Mouse (Mus musculus) liver, adult 2 months (tissue): ENCODE measurements around the gene Tmem25.

Experiments
- CTCF ChIP-seq: fragments of 200-500 bp; IDR thresholded peaks from 2 replicates; pipeline ENCODE4 v1.5.1; 2011; ENCODE audit warnings: low read depth, low read length, control low read depth
- POLR2A ChIP-seq: fragments of 200-500 bp; IDR thresholded peaks from 2 replicates; pipeline ENCODE4 v1.6.1; 2011; ENCODE audit warnings: low read length, control low read depth; ENCODE audit not compliant: insufficient read depth; ENCODE audit errors: extremely low read depth

DNA sequence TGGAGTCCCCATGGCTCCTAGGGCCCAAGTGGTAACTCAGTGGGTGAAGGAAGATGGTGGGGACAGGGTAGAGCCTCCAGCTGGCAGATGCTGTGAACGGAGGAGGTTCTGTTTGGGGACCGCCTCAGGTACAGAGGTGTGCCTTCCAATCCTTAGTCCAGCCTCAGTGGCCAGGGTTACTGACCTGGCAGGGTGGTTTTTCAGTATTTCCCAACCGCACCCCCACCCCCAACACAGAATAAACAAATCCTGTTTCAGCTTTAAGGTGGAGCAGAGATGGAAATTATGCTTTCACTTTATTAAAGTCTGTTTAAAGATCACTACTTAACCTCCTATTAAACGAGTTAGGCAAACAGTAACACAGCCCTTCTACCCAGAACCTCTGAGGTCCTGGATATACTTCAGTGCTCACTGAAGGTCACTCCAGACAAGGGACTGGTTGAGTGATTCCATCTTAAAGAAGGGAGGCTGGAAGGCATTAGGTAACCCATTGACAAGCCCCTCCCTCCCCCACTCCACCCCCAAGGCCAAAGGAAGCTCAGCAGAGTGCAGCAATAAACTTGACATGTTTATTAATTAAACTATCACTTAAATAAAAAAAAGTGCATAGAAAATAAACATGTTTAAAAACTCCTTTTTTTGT lies 3.8 kb upstream of the Tmem25 start, which contains the start of gene Ttc36:
- no peak for TF ChIP-seq CTCF
- peak; percentile 92 for TF ChIP-seq POLR2A
